Mouse (Mus musculus) CH12.LX (cell line): Measurements from ENCODE around the gene Ctdspl. TPM values are rescaled to one million over a fixed set of nuclear protein-coding genes. Genes with fewer than 3 reads are reported as not detected.

Experiments
- DNase-seq: peaks from one replicate; pipeline ENCODE4 v3.0.0-alpha.2; 2013; ENCODE audit errors: extremely low read depth
- H3K27ac ChIP-seq: 2 replicates; pipeline ENCODE4 v1.5.1; 2012; ENCODE audit warnings: low read depth, mild to moderate bottlenecking, control low read depth, moderate library complexity; ENCODE audit not compliant: insufficient read depth
- H3K27me3 ChIP-seq: replicated peaks from 2 replicates; pipeline ENCODE3; 2012; ENCODE audit warnings: inconsistent platforms
- H3K36me3 ChIP-seq, 2 experiments: replicated peaks in 1 of 2; 2 replicates each; pipeline versions ENCODE3 to v1.6.1; 2012; ENCODE audit warnings: inconsistent platforms in 1 of 2, low read length in 1 of 2, mild to moderate bottlenecking in 1 of 2, mixed read lengths in 1 of 2, moderate library complexity in 1 of 2; ENCODE audit not compliant: control insufficient read depth in 1 of 2, insufficient read depth in 1 of 2
- H3K4me1 ChIP-seq, 2 experiments: 2 replicates each; pipeline ENCODE4 v1.6.1; 2012; ENCODE audit warnings: inconsistent platforms in 1 of 2, moderate library complexity in 1 of 2; ENCODE audit not compliant: insufficient read depth in 2 of 2, control insufficient read depth in 1 of 2
- H3K4me2 ChIP-seq: 2 replicates; pipeline ENCODE4 v1.6.1; 2012; ENCODE audit warnings: low read depth, mild to moderate bottlenecking, control low read depth; ENCODE audit not compliant: poor library complexity, insufficient read depth, severe bottlenecking
- H3K4me3 ChIP-seq, 3 experiments: fragments of 150-350 bp in 1 of 3; sonication (generic) in 1 of 3; replicated peaks in 1 of 3; 2 replicates each; pipeline versions ENCODE3 to v1.5.1; 2011 to 2012; ENCODE audit warnings: low read depth in 2 of 3, low read length in 2 of 3, mild to moderate bottlenecking in 2 of 3, moderate library complexity in 2 of 3, control low read depth in 1 of 3, improper control_type of control experiment in 1 of 3, inconsistent platforms in 1 of 3, mixed read lengths in 1 of 3; ENCODE audit not compliant: poor library complexity in 1 of 3
- H3K79me2 ChIP-seq: replicated peaks from 2 replicates; pipeline ENCODE4 v1.6.1; 2012; ENCODE audit warnings: mild to moderate bottlenecking, moderate library complexity; ENCODE audit not compliant: control insufficient read depth, poor library complexity, insufficient read depth, severe bottlenecking; ENCODE audit errors: extremely low read depth
- H3K9ac ChIP-seq: 2 replicates; pipeline ENCODE4 v1.6.1; 2012; ENCODE audit warnings: low read depth, mild to moderate bottlenecking, control low read depth, moderate library complexity; ENCODE audit not compliant: insufficient read depth
- H3K9me3 ChIP-seq: replicated peaks from 2 replicates; pipeline ENCODE3; 2012; ENCODE audit warnings: low read length, inconsistent platforms, mixed read lengths
- BHLHE40 ChIP-seq: IDR thresholded peaks from 2 replicates; pipeline ENCODE4 v1.6.1; 2011; ENCODE audit warnings: mild to moderate bottlenecking, low read depth, low read length, improper control_type of control experiment
- CTCF ChIP-seq, 2 experiments: IDR thresholded peaks in 1 of 2; conservative IDR thresholded peaks in 1 of 2; 2 replicates each; pipeline ENCODE4 v1.5.1; 2011 to 2012; ENCODE audit warnings: low read depth in 2 of 2, low read length in 2 of 2, improper control_type of control experiment in 1 of 2, inconsistent platforms in 1 of 2, mild to moderate bottlenecking in 1 of 2, moderate library complexity in 1 of 2
- E2F4 ChIP-seq: IDR thresholded peaks from 2 replicates; pipeline ENCODE4 v1.6.1; 2011; ENCODE audit warnings: low read depth, low read length, improper control_type of control experiment; ENCODE audit not compliant: insufficient replicate concordance
- JUN ChIP-seq: IDR thresholded peaks from 2 replicates; pipeline ENCODE4 v1.6.1; 2011; ENCODE audit warnings: low read depth, mild to moderate bottlenecking, low read length, improper control_type of control experiment, moderate library complexity; ENCODE audit not compliant: insufficient read depth
- JUND ChIP-seq: conservative IDR thresholded peaks from 2 replicates; pipeline ENCODE4 v1.6.1; 2011; ENCODE audit warnings: low read depth, low read length, improper control_type of control experiment
- MAFK ChIP-seq: IDR thresholded peaks from 2 replicates; pipeline ENCODE4 v1.6.1; 2011; ENCODE audit warnings: low read length, improper control_type of control experiment; ENCODE audit not compliant: insufficient replicate concordance
- MAZ ChIP-seq: IDR thresholded peaks from 2 replicates; pipeline ENCODE4 v1.6.1; 2012; ENCODE audit warnings: low read depth, mild to moderate bottlenecking, inconsistent platforms, low read length, improper control_type of control experiment, moderate library complexity
- MEF2A ChIP-seq: IDR thresholded peaks from 2 replicates; pipeline ENCODE4 v1.6.1; 2014; ENCODE audit warnings: low read depth, mild to moderate bottlenecking, inconsistent platforms, low read length, improper control_type of control experiment, borderline replicate concordance
- NELFE ChIP-seq: IDR thresholded peaks from 2 replicates; pipeline ENCODE4 v1.6.1; 2011; ENCODE audit warnings: low read depth, low read length, improper control_type of control experiment
- NRF1 ChIP-seq: IDR thresholded peaks from 2 replicates; pipeline ENCODE4 v1.6.1; 2014; ENCODE audit warnings: low read depth, mild to moderate bottlenecking, inconsistent platforms, low read length, improper control_type of control experiment, moderate library complexity
- POLR2A ChIP-seq: IDR thresholded peaks from 2 replicates; pipeline ENCODE4 v1.6.1; 2011; ENCODE audit warnings: low read depth, mild to moderate bottlenecking, improper control_type of control experiment, low read length
- RCOR1 ChIP-seq: conservative IDR thresholded peaks from 2 replicates; pipeline ENCODE4 v1.6.1; 2012; ENCODE audit warnings: low read depth, mild to moderate bottlenecking, inconsistent platforms, low read length, improper control_type of control experiment
- SMC3 ChIP-seq: IDR thresholded peaks from 2 replicates; pipeline ENCODE4 v1.6.1; 2011; ENCODE audit warnings: low read depth, low read length, improper control_type of control experiment
- ZC3H11A ChIP-seq: IDR thresholded peaks from 2 replicates; pipeline ENCODE4 v1.6.1; 2012; ENCODE audit warnings: low read depth, mild to moderate bottlenecking, inconsistent platforms, low read length, improper control_type of control experiment
- ZNF384 ChIP-seq: IDR thresholded peaks from 2 replicates; pipeline ENCODE4 v1.6.1; 2012; ENCODE audit warnings: low read depth, low read length, improper control_type of control experiment, inconsistent platforms
- dilution Hi-C: fragments of 300-500 bp; cut with MboI; formaldehyde crosslinking; loops from 2 replicates; pipeline ENCODE4 v1.14.3; 2020; ENCODE audit warnings: low sequenced_read_pairs; ENCODE audit not compliant: extremely low pct_unique_long_range_greater_than_20kb, extremely low pct_ligation_motif_present
- in situ Hi-C: fragments of 300-500 bp; cut with MboI; formaldehyde crosslinking; loops from 3 replicates; pipeline ENCODE4 v1.14.3; 2019; ENCODE audit warnings: low sequenced_read_pairs, low pct_ligation_motif_present, low pct_unique_long_range_greater_than_20kb, mixed read lengths
- polyA plus RNA-seq: library from polyadenylated mRNA; unstranded; fragments of >175 nt; gene quantifications from 2 replicates; pipeline ENCODE4 v1.2.1, GENCODE M21; 2012; ENCODE audit warnings: low read depth; ENCODE audit not compliant: insufficient read length
- total RNA-seq, 2 experiments: library from RNA; depleted of rRNA; stranded (reverse); fragments of 300-350 nt in 1 of 2; fragments of >200 nt in 1 of 2; gene quantifications; 2 replicates each; pipeline ENCODE4 v1.2.3; 2012 to 2014

Ctdspl gene
- total and polyA plus RNA-seq, 3 experiments: not detected

DNA sequence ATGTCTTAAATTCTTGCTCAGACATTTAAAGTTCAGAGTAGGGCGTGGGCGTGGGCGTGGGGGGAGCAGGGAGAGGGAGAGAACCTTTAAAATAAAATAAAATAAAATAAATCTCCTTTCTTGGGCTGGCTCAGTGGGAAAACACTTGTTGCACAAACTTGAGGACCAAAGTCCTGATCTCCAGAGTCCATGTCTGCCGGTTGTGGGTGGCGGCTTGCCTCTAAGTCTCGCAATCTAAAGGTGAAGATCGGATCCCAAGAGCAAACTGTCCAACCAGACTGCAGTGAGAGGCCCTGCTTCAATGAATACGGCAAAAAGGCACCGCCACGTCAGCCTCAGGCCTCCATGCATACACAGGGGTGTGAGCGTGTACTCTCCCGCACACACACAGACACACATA, 13.6 kb downstream of the Ctdspl start:
- dilution Hi-C loops: no loop called here
- Histone ChIP-seq H3K27ac (no peak overlapping the region), H3K4me3 (no peak overlapping the region), H3K9me3 (no peaks in the 10 kb centered on the region), H3K27me3 (peaks cover 20% of the 10 kb centered on the region), H3K4me2 (no peak overlapping the region), H3K36me3 (no peaks in the 10 kb centered on the region), H3K4me1 (no peaks in the 10 kb centered on the region), H3K9ac (no peak overlapping the region), H3K79me2 (no peaks in the 10 kb centered on the region)
- TF ChIP-seq NRF1 (no peak), BHLHE40 (no peak), JUND (no peak), MAFK (no peak), JUN (no peak), MAZ (no peak)
- no peak for DNase-seq
- in situ Hi-C loops: no loop called here

DNA sequence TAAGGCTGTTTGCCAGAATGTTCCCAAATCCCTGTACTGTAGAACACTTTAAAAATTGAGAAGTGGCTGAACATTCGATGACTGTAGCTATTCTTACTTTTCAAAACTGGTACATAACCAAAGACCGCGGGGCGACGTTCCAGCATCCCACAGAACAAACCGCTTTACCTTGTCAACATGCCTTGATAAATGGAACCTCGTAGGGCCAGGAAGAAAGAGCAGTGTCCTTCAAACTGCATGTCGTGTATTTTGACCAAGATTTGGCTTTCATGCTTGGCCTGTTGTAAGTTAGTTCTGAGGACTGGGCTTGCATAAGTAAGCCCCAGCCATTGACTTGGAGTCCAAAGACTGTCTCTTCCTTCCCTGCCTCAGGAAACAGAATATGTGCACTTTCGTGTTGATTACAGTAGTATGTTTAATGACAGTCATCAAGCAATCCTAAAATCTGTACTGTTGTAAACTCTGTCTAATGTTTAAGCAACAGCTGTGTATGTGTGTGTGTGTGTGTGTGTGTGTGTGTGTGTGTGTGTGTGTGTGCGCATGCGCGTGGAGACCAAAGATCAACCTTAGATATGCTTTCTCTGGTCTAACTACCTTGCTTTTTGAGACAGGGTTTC, 14.4 kb downstream of the Ctdspl start:
- H3K27me3 ChIP-seq: peaks cover 20% of the 10 kb centered on the region
- in situ Hi-C loops: no loop called here
- H3K9ac ChIP-seq: no peak overlapping the region
- dilution Hi-C loops: no loop called here
- no peaks in the 10 kb centered on the region for H3K9me3 ChIP-seq
- H3K36me3 ChIP-seq: no peaks in the 10 kb centered on the region
- H3K4me1 ChIP-seq: no peaks in the 10 kb centered on the region
- H3K4me2 ChIP-seq: no peak overlapping the region
- H3K27ac ChIP-seq: no peak overlapping the region
- no peak overlapping the region for H3K4me3 ChIP-seq
- no peak for DNase-seq
- TF ChIP-seq MEF2A (no peak), JUND (no peak), RCOR1 (no peak), ZNF384 (no peak), SMC3 (no peak), ZC3H11A (no peak), NELFE (no peak), MAFK (no peak), POLR2A (no peak), E2F4 (no peak), CTCF (conservative IDR thresholded peaks at IDR 0.05 in 1 of 2, IDR thresholded peaks at IDR 0.05 in 1 of 2; ENCODE audit: low read depth in 2 of 2, low read length in 2 of 2) (no peak)
- no peaks in the 10 kb centered on the region for H3K79me2 ChIP-seq
